Mouse (Mus musculus): ENCODE results near the gene Alg1. TPM values are rescaled to one million over a fixed set of nuclear protein-coding genes. Genes with fewer than 3 reads are reported as not detected.
"Not testable (repeated sequence)": the region's sequence is repeated elsewhere in the genome, so short reads cannot be mapped to it uniquely, and the experiment has no call there.

Alg1 gene
- polyA plus RNA-seq, 1 experiment = 26.0 TPM

DNA sequence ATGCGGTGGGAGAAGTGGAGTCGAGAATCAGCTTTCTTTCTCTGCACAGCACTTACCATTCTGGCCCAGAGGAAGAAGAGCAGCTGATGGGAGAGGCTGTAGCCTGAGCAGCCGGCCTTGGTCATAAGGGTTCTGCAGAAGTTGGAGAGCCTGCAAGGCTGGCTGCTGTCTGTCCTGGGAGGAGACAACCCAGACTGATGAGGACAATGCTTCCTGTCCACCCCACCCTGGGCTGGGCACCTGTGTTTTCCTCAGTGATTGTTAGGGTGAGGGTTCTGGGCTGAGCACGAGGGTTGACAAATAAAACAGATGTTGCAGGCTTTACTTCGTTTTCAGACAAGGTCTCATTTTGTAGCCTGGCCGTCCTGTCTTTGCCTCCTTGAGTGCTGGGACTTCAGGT, 16.7 kb upstream of the Alg1 start:
- WGBS = 31% methylated on average over 6 of the region's 6 CpGs
- no peak for TF ChIP-seq POLR2A (IDR thresholded peaks at IDR 0.05; ENCODE audit: low read depth, low read length)
- TF ChIP-seq CTCF (IDR thresholded peaks at IDR 0.05; ENCODE audit: extremely low read depth, insufficient read length, insufficient replicate concordance, low read depth, low read length) = no peak
- Histone ChIP-seq H3K36me3 (ENCODE audit: control insufficient read depth, insufficient read depth, low read length) (no peaks in the 10 kb centered on the region), H3K4me3 (ENCODE audit: low read depth, low read length) (no peak overlapping the region), H3K4me1 (ENCODE audit: control insufficient read depth, insufficient read depth, insufficient read length, low read length) (no peaks in the 10 kb centered on the region; the same call in 1 of the 2 replicates), H3K27me3 (ENCODE audit: control insufficient read depth, insufficient read depth, low read length) (no peaks in the 10 kb centered on the region), H3K27ac (ENCODE audit: insufficient read depth, low read depth, low read length) (no peak overlapping the region)

DNA sequence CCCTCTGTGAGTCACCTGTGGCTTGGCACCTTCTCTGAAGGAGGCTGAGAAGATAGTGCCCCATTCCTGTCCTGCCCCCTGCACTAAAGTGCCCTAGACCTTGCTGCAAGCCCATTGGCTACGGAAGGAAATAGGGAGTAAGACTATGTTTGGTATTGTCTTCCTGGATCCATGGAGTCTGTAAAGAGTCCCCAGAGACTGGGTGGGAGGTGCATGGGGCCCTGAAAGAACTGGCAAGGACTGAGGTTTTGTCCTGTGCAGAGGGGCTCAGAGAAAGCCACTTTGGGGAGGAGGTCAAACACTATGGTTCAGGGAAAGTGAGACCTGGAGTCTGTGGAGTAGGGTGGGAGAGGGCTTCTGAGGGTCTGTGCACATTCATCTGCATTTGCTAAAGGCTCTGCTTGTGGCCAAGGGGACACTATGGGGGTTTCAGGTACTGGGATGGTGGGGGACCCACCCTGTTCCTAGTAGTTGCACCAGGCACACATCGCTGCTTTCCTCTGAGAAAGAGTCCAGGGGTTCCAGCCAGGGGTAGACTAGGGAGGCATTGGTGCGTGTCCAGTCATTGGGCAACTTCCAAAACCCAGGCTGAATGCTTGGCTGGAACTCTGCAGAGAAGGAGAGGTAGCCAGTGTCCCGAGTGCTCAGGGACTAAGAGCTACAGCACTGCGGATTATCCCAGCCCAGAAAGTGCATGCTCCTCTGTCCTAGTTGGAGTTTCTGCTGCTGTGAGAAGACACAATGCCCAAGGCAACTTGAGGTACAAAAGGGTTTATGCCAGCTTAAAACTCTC, 15.9 kb upstream of the Alg1 start:
- no peak overlapping the region for H3K27ac ChIP-seq (ENCODE audit: insufficient read depth, low read depth, low read length)
- H3K4me3 ChIP-seq (ENCODE audit: low read depth, low read length) = no peak overlapping the region
- TF ChIP-seq CTCF (IDR thresholded peaks at IDR 0.05; ENCODE audit: extremely low read depth, insufficient read length, insufficient replicate concordance, low read depth, low read length) (no peak), POLR2A (IDR thresholded peaks at IDR 0.05; ENCODE audit: low read depth, low read length) (no peak)
- no peaks in the 10 kb centered on the region for H3K36me3 ChIP-seq (ENCODE audit: control insufficient read depth, insufficient read depth, low read length)
- no peaks in the 10 kb centered on the region; the same call in 1 of the 2 replicates for H3K4me1 ChIP-seq (ENCODE audit: control insufficient read depth, insufficient read depth, insufficient read length, low read length)
- no peaks in the 10 kb centered on the region for H3K27me3 ChIP-seq (ENCODE audit: control insufficient read depth, insufficient read depth, low read length)
- WGBS = 81% methylated on average over 5 of the region's 5 CpGs

DNA sequence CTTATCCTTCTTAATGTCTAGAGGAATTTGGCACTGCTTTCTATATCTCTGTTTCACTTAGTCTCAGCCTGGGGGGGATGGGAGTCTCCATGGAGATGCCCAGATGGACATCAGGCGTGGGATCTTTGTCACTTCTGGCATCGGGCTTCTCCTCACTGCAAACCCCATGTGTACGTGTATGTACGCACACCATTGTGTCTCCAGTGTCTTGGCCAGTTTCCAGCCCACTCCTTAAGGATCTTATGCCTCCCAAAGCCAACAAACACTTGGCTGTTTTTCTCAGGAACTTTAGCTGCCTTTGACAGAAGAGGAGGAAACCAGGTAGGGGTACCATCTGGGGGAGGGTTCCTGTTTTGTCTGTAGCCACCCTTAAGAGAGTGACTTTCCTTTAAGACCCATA, 12.0 kb upstream of the Alg1 start:
- WGBS = 35% methylated on average over 4 of the region's 4 CpGs
- Histone ChIP-seq H3K36me3 (ENCODE audit: control insufficient read depth, insufficient read depth, low read length) (no peaks in the 10 kb centered on the region), H3K27me3 (ENCODE audit: control insufficient read depth, insufficient read depth, low read length) (no peaks in the 10 kb centered on the region), H3K27ac (ENCODE audit: insufficient read depth, low read depth, low read length) (no peak overlapping the region), H3K4me3 (ENCODE audit: low read depth, low read length) (no peak overlapping the region), H3K4me1 (ENCODE audit: control insufficient read depth, insufficient read depth, insufficient read length, low read length) (no peaks in the 10 kb centered on the region; the same call in 1 of the 2 replicates)
- no peak for TF ChIP-seq CTCF (IDR thresholded peaks at IDR 0.05; ENCODE audit: extremely low read depth, insufficient read length, insufficient replicate concordance, low read depth, low read length)
- TF ChIP-seq POLR2A (IDR thresholded peaks at IDR 0.05; ENCODE audit: low read depth, low read length) = no peak

DNA sequence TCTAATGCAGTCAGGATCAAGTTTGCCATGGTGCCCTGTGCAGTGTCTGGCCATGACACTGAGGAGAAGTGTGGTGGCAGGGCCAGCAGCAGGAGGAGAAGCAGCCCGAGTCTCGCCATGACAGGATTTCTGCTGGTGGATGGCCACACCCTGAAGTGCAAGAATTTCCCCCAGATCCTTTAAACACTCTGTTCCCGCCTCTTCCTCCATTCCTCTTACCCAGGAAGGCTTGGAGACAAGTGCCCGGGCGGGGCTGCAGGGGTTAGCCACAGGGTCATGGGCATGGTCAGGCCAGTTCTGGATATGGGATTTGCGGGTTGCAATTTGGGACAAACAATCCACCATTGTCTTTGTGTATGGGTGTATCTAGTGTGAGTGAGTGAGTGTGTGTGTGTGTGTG, 11.3 kb upstream of the Alg1 start, which contains the start of gene AU021092:
TSS of gene AU021092 (minus strand) at position 160 of the 400 bp plus-strand sequence.
- no peaks in the 10 kb centered on the region for H3K36me3 ChIP-seq (ENCODE audit: control insufficient read depth, insufficient read depth, low read length)
- H3K27ac ChIP-seq (ENCODE audit: insufficient read depth, low read depth, low read length) = no peak within 1 kb of the TSS
- no peaks in the 10 kb centered on the region for H3K27me3 ChIP-seq (ENCODE audit: control insufficient read depth, insufficient read depth, low read length)
- H3K4me3 ChIP-seq (ENCODE audit: low read depth, low read length) = peak within 1 kb of the TSS; percentile 27
- no peak for TF ChIP-seq CTCF (IDR thresholded peaks at IDR 0.05; ENCODE audit: extremely low read depth, insufficient read length, insufficient replicate concordance, low read depth, low read length)
- TF ChIP-seq POLR2A (IDR thresholded peaks at IDR 0.05; ENCODE audit: low read depth, low read length) = no peak
- H3K4me1 ChIP-seq (ENCODE audit: control insufficient read depth, insufficient read depth, insufficient read length, low read length) = no peaks in the 10 kb centered on the region
- WGBS = 40% methylated on average over 6 of the region's 6 CpGs

DNA sequence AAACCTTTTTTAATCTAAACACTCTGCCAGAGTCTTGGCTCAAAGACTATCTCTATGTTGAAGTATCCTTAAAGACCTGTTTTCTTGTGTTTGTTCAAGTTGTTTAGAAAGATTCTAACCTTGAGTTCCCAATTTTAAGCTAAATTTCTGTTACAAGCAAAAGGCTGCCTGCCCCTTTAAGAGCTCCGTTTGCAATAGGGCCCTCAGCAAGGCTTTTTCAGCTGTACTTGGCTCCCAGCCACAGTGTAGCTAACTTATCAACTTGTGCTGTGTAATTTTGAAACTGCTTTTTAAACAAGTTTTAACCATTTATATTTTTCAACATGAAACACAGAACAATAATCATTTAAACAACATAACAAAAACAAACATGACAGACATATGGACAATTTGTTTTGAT, 6.9 kb upstream of the Alg1 start:
- not testable (repeated sequence) for H3K27me3 ChIP-seq (ENCODE audit: control insufficient read depth, insufficient read depth, low read length); H3K4me3 ChIP-seq (ENCODE audit: low read depth, low read length); H3K27ac ChIP-seq (ENCODE audit: insufficient read depth, low read depth, low read length); H3K4me1 ChIP-seq (ENCODE audit: control insufficient read depth, insufficient read depth, insufficient read length, low read length); H3K36me3 ChIP-seq (ENCODE audit: control insufficient read depth, insufficient read depth, low read length)
- 2% methylated on average over 1 of the region's 1 CpGs for WGBS

DNA sequence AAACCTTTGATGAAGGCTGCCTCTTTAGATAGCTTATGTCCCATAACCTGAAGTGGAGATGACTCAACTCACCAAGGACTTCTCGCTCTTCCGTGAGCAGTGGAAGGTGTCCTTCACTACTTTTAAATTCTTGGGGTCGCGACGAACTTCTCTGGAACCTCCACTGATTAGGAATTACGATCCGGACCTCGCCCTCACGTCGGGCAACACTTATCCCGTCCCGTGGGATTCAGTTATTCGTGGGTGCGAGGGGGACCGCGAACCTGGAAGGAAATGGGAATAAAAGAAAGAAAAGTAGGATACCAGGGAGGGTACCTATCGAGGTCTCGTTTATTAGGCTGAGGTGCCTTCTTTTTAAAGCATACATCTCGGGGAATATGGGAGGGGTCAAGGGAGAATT, 5.9 kb upstream of the Alg1 start:
- H3K36me3 ChIP-seq (ENCODE audit: control insufficient read depth, insufficient read depth, low read length); H3K4me3 ChIP-seq (ENCODE audit: low read depth, low read length); H3K4me1 ChIP-seq (ENCODE audit: control insufficient read depth, insufficient read depth, insufficient read length, low read length); H3K27me3 ChIP-seq (ENCODE audit: control insufficient read depth, insufficient read depth, low read length); H3K27ac ChIP-seq (ENCODE audit: insufficient read depth, low read depth, low read length): not testable (repeated sequence)
- WGBS = 33% methylated on average over 19 of the region's 19 CpGs

DNA sequence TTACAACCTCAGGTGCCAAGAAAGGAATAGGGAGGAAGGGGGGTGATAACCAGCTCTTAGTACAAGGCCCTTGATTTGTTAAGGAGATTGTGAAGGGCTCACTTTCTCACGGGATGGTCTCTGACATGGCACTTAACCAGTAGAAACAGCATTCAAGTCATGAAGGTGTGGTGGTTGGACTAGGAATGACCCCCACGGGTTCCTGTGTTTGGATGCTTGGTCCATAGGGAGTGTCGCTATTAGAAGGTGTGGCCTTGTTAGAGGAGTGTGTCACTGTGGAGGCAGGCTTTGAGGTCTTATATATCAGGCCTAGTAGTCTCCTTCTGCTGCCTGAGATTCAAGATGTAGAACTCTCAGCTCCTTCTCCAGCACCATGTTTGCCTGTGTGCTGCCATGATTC, 5.3 kb upstream of the Alg1 start:
- not testable (repeated sequence) for H3K4me3 ChIP-seq (ENCODE audit: low read depth, low read length); H3K27ac ChIP-seq (ENCODE audit: insufficient read depth, low read depth, low read length); H3K27me3 ChIP-seq (ENCODE audit: control insufficient read depth, insufficient read depth, low read length); H3K4me1 ChIP-seq (ENCODE audit: control insufficient read depth, insufficient read depth, insufficient read length, low read length); H3K36me3 ChIP-seq (ENCODE audit: control insufficient read depth, insufficient read depth, low read length)
- 37% methylated on average over 3 of the region's 3 CpGs for WGBS

DNA sequence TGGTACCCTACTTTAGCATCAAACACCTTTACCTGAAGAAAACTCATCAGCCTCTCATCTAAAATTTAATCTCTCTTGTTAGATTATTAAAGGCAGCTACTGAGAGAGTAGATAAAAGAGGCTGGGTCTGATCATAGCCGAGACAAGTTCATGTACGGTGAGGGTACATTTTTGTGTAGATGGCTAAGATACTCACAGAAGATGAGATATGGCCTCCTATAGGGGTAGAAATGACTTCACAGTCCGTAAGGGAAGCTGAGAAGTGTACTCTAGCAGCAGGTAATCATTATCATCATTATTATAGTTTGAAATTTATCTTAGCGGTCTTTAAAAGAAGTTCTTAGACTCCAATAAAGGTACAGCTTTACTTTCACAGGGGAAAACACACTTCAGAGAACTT, 439 bp upstream of the Alg1 start:
- H3K36me3 ChIP-seq (ENCODE audit: control insufficient read depth, insufficient read depth, low read length) = no peaks in the 10 kb centered on the region
- TF ChIP-seq CTCF (IDR thresholded peaks at IDR 0.05; ENCODE audit: extremely low read depth, insufficient read length, insufficient replicate concordance, low read depth, low read length) = no peak
- H3K27me3 ChIP-seq (ENCODE audit: control insufficient read depth, insufficient read depth, low read length) = no peaks in the 10 kb centered on the region
- peaks cover 5% of the 10 kb centered on the region; the same call in 1 of the 2 replicates for H3K4me1 ChIP-seq (ENCODE audit: control insufficient read depth, insufficient read depth, insufficient read length, low read length)
- H3K27ac ChIP-seq (ENCODE audit: insufficient read depth, low read depth, low read length) = no peak overlapping the region
- H3K4me3 ChIP-seq (ENCODE audit: low read depth, low read length) = no peak overlapping the region
- 62% methylated on average over 4 of the region's 4 CpGs for whole genome bisulfite sequencing

Measured in small intestine, adult 2 months (tissue).